Mouse (Mus musculus): Measurements from ENCODE around the gene AL732309.1.
A peak's percentile ranks its signal among the peaks of the same experiment; 100 is the strongest.

DNA sequence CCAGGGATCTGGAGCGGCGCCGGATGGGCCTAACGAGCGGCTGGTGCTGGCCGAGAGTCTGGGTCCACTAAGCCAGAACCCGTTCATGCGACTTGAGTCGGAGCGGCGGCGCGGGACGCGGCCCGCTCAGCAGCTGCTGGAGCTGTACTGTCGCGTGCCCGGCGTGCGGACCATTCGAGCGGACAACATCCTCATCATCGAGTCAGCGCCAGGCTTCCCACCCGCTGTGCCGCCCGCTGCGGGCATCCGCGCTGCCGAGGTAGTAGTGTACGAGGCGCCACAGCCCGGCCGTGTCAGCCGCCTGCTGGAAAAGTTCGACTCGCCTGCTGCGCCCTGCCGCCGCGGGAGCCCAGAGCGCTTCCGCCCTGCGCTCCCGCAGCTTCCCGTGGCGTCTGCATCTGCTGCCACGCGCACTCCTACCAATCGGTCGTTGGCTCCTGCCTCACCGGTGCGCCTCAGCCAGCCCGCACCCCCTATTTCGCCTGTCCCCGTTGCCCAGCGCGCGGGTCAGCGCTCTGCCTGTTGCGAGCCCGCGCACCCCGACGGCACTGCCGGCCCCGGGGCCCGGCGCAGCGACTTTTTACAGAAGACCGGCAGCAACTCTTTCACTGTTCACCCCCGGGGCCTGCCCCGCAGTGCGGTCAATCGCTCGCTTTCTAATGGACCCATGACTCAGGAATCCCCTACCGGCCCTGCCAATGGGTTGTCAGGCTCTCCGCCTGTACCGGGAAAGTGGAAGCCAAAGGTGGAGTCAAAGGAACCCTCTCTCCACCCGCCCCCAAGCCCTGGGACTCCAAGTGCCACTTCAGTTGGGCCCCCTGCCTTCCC, 16.3 kb upstream of the AL732309.1 start:
- TF ChIP-seq CTCF (IDR thresholded peaks at IDR 0.05): 0 out of 2 replicates have a peak, but pooled peaks have one; percentile 4
- TF ChIP-seq POLR2A (IDR thresholded peaks at IDR 0.05; ENCODE audit: insufficient read depth, low read depth, low read length): no peak

All from heart, adult 2 months (tissue).